Mouse (Mus musculus) heart, postnatal 0 days (tissue): Measurements from ENCODE around the gene Il1f5. TPM values are rescaled to one million over a fixed set of nuclear protein-coding genes. Genes with fewer than 3 reads are reported as not detected.

ENCODE experiments used
- ATAC-seq: fragments of 200-750 bp; cut with Nextera tagmentation; 2 replicates; pipeline ENCODE4 v1.8.0; 2017; ENCODE audit warnings: low read depth, moderate number of reproducible peaks, moderate library complexity; ENCODE audit not compliant: insufficient read depth
- DNase-seq: peaks from one replicate; pipeline ENCODE4 v3.0.0-alpha.2; 2016; ENCODE audit warnings: low spot score
- H3K27ac ChIP-seq: fragments of 300-500 bp; sonication (generic); 2 replicates; pipeline ENCODE4 v1.5.1; 2014; ENCODE audit warnings: low read depth, mild to moderate bottlenecking
- H3K27me3 ChIP-seq: fragments of 300-500 bp; sonication (generic); 2 replicates; pipeline ENCODE4 v1.6.1; 2014; ENCODE audit warnings: low read length, mixed read lengths; ENCODE audit not compliant: control insufficient read depth, insufficient read depth
- H3K36me3 ChIP-seq: fragments of 300-500 bp; sonication (generic); replicated peaks from 2 replicates; pipeline ENCODE4 v1.6.1; 2014; ENCODE audit warnings: low read length, mixed read lengths; ENCODE audit not compliant: control insufficient read depth, insufficient read depth
- H3K4me1 ChIP-seq: fragments of 300-500 bp; sonication (generic); 2 replicates; pipeline ENCODE4 v1.6.1; 2014; ENCODE audit warnings: antibody characterized with exemption; ENCODE audit not compliant: control insufficient read depth, insufficient read depth
- H3K4me2 ChIP-seq: fragments of 300-500 bp; sonication (generic); 2 replicates; pipeline ENCODE4 v1.6.1; 2014; ENCODE audit warnings: low read depth, mild to moderate bottlenecking, low read length, moderate library complexity
- H3K4me3 ChIP-seq: fragments of 300-500 bp; sonication (generic); 2 replicates; pipeline ENCODE4 v1.5.1; 2014; ENCODE audit warnings: low read depth, low read length
- H3K9ac ChIP-seq: fragments of 300-500 bp; sonication (generic); replicated peaks from 2 replicates; pipeline ENCODE4 v1.6.1; 2014; ENCODE audit warnings: low read depth, low read length, mixed read lengths
- H3K9me3 ChIP-seq: fragments of 300-500 bp; sonication (generic); replicated peaks from 2 replicates; pipeline ENCODE4 v1.6.1; 2016; ENCODE audit warnings: low read length; ENCODE audit not compliant: control insufficient read depth
- CTCF ChIP-seq: IDR thresholded peaks from 2 replicates; pipeline ENCODE4 v1.5.1; 2016; ENCODE audit warnings: antibody characterized with exemption, control low read depth, low read depth
- EP300 ChIP-seq: IDR thresholded peaks from 2 replicates; pipeline ENCODE4 v1.6.1; 2016; ENCODE audit warnings: antibody characterized with exemption, low read depth
- WGBS: fragments of 180-500 bp; shearing (Covaris S2); extraction: QIAGEN DNeasy Blood & Tissue Kit; methylation state at CpG from one replicate; pipeline ENCODE4 v1.1.7; 2014; 5-methylcytosine and 5-hydroxymethylcytosine counted together
- polyA plus RNA-seq: library from polyadenylated mRNA; unstranded; fragments of >200 nt; fragmentation: Nextera tagmentation; extraction: Ambion mirVana; gene quantifications from 2 replicates; pipeline ENCODE4 v1.2.1, GENCODE M21; 2015
- total RNA-seq: library from RNA; depleted of rRNA; stranded (reverse); fragments of >200 nt; gene quantifications from 2 replicates; pipeline ENCODE4 v1.2.3, GENCODE M21; 2014; ENCODE audit warnings: low replicate concordance; rRNA removed

The Il1f5 gene
- total and polyA plus RNA-seq, 2 experiments from 2014 or later, result not detected

DNA sequence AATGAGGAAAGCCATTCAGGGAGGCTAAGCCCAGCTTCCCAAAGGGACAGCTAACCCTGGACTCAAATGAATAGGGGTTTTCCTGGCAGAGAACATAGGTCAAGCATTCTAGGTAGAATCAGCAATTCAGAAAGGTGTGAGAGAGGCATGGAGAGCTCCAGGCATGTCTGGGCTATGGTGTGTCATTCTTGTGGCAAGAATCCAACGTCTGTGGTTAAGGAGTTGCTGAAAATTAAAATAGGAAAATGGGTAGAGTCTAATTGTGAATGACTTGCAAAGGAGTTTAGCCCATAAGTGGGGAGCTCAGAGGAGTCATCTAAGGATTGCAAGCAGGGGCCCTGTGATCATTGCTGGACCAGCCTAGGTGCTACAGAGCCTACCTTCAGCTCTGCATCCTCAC lies 17.9 kb downstream of the Il1f5 start:
- no peaks in the 10 kb centered on the region for H3K27me3 ChIP-seq
- ATAC-seq (no peak), DNase-seq (no peak)
- H3K9ac ChIP-seq, result no peak overlapping the region
- TF ChIP-seq EP300 (no peak), CTCF (no peak)
- H3K9me3 ChIP-seq, result no peaks in the 10 kb centered on the region
- H3K4me2 ChIP-seq, result no peak overlapping the region
- no peak overlapping the region for H3K27ac ChIP-seq
- WGBS, result 9% methylated on average over 1 of the region's 1 CpGs
- no peaks in the 10 kb centered on the region for H3K4me1 ChIP-seq
- no peaks in the 10 kb centered on the region for H3K36me3 ChIP-seq
- no peak overlapping the region for H3K4me3 ChIP-seq

GRCm38 (mm10) chr2:24296837-24297236 lies 20.1 kb downstream of the Il1f5 start:
- Histone ChIP-seq H3K4me3 (no peak overlapping the region), H3K27ac (no peak overlapping the region), H3K9ac (no peak overlapping the region), H3K36me3 (no peaks in the 10 kb centered on the region), H3K9me3 (no peaks in the 10 kb centered on the region), H3K4me1 (no peaks in the 10 kb centered on the region), H3K27me3 (no peaks in the 10 kb centered on the region), H3K4me2 (no peak overlapping the region)
- TF ChIP-seq CTCF, result peak; percentile 80
- TF ChIP-seq EP300, result no peak
- ATAC-seq, result no peak
- WGBS, result 4% methylated on average over 3 of the region's 3 CpGs
- no peak for DNase-seq

DNA sequence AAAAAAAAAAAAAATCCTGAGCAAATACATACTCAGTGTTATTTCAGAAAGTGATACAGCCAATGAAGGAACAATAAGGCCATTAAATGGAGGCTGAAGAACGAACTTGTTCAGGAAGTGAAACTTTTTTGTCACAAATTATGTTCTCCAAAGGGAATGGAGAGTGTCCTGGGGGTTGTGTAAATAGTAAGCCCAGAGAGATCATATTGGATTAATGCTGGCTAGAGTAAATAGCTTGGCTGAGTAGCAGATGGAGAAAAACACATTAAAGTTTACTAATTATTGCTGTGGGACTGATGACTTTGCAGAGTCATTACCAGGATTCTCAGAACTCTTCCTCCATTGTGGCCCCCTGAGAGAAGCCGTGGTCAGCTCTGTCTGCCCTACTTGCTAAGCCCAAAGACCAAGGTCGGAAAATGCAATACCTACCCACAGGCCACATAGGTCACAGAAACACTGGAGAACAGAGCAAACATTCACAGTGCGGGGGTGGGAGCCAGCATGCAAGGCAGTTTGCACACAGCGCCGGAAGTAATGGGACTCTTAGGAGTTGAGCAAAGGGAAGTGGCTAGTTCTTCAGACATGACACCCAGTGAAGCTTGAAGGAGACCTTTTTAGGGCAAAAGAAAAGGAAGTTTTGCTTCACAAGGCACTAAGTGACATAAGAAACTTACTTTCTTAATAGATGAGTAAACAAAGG lies 34.7 kb downstream of the Il1f5 start:
- no peaks in the 10 kb centered on the region for H3K9me3 ChIP-seq
- DNase-seq (no peak), ATAC-seq (no peak)
- TF ChIP-seq CTCF (no peak), EP300 (no peak)
- H3K27ac ChIP-seq, result no peak overlapping the region
- no peaks in the 10 kb centered on the region for H3K27me3 ChIP-seq
- 63% methylated on average over 6 of the region's 6 CpGs for WGBS
- no peak overlapping the region for H3K4me3 ChIP-seq
- H3K4me1 ChIP-seq, result no peaks in the 10 kb centered on the region
- H3K9ac ChIP-seq, result no peak overlapping the region
- H3K4me2 ChIP-seq, result no peak overlapping the region
- H3K36me3 ChIP-seq, result no peaks in the 10 kb centered on the region

- Histone ChIP-seq H3K9ac (no peak overlapping the region), H3K27ac (no peak overlapping the region), H3K36me3 (no peaks in the 10 kb centered on the region), H3K4me1 (no peaks in the 10 kb centered on the region), H3K27me3 (no peaks in the 10 kb centered on the region), H3K4me2 (no peak overlapping the region), H3K9me3 (no peaks in the 10 kb centered on the region), H3K4me3 (no peak overlapping the region)
- WGBS, result 62% methylated on average over 1 of the region's 1 CpGs
- DNase-seq, result no peak
- no peak for TF ChIP-seq EP300
- TF ChIP-seq CTCF, result no peak
- no peak for ATAC-seq
These were observed 40.2 kb downstream of the Il1f5 start for GRCm38 (mm10) chr2:24316919-24317318.

DNA sequence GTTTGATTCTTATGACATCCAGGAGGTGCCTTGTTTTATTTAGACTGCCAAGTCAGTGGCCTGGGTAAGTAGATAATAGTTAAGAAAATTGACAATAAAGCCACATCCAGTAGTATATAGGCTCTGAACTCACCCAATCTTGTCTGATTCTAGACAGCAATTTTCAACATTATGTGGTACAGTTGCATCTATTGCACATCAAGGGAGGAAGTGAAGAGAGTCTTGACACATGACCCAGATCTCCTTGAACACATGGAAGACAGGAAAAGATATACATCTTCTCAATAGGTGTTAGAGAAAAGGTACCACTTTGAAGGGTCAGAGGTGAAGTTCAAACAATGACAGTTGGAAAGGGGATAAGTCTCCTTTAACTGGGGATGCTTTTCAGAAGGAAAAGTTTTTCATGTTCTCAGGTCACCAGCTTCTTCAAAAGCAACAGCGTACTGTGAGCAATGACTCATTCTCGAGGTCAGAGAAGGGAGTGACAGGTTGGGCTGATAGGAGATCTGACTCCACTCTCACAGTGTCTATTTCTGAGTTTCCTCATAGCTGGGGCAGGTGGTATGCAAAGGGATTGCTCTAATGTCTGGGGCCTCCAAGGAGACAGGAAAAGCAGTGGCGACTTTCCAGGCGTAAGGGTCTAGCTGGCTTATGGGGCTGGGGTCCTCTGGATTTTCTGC lies 41.3 kb downstream of the Il1f5 start:
- no peaks in the 10 kb centered on the region for H3K27me3 ChIP-seq
- no peak overlapping the region for H3K4me2 ChIP-seq
- no peaks in the 10 kb centered on the region for H3K9me3 ChIP-seq
- no peaks in the 10 kb centered on the region for H3K36me3 ChIP-seq
- H3K4me1 ChIP-seq, result no peaks in the 10 kb centered on the region
- no peak overlapping the region for H3K27ac ChIP-seq
- 43% methylated on average over 4 of the region's 4 CpGs for WGBS
- no peak for TF ChIP-seq CTCF
- TF ChIP-seq EP300, result no peak
- H3K9ac ChIP-seq, result no peak overlapping the region
- DNase-seq, result no peak
- no peak overlapping the region for H3K4me3 ChIP-seq
- ATAC-seq, result no peak

Other genes starting within 250 kb of the Il1f5 start
- 2.2 and 7.1 TPM in 2 replicates for gene Hnmt, start 227.6 kb upstream of the Il1f5 start, total RNA-seq
- 8.2 and 9.9 TPM in 2 replicates for gene Hnmt, start 227.6 kb upstream of the Il1f5 start, polyA plus RNA-seq
- not detected in 2 replicates for gene Tbpl2, start 180.4 kb upstream of the Il1f5 start, total RNA-seq
- gene Tbpl2, start 180.4 kb upstream of the Il1f5 start, polyA plus RNA-seq, result not detected in 2 replicates
- gene Il1f8, start 123.8 kb upstream of the Il1f5 start, total RNA-seq, result not detected in 2 replicates
- gene Il1f8, start 123.8 kb upstream of the Il1f5 start, polyA plus RNA-seq, result not detected in 2 replicates
- gene Il1f9, start 90.5 kb upstream of the Il1f5 start, total RNA-seq, result not detected in 2 replicates
- gene Il1f9, start 90.5 kb upstream of the Il1f5 start, polyA plus RNA-seq, result 0.10 TPM in 1 of 2 replicates, not detected in the other
- gene Il1f6, start 61.5 kb upstream of the Il1f5 start, total RNA-seq, result not detected in 2 replicates
- gene Il1f6, start 61.5 kb upstream of the Il1f5 start, polyA plus RNA-seq, result not detected in 2 replicates
- gene Il1f10, start 14.2 kb downstream of the Il1f5 start, total RNA-seq, result not detected in 2 replicates
- gene Il1f10, start 14.2 kb downstream of the Il1f5 start, polyA plus RNA-seq, result not detected in 2 replicates
- gene Il1rn, start 59.9 kb downstream of the Il1f5 start, total RNA-seq, result 0.08 and 0.46 TPM in 2 replicates
- 0.19 and 0.51 TPM in 2 replicates for gene Il1rn, start 59.9 kb downstream of the Il1f5 start, polyA plus RNA-seq
- 0.99 and 1.2 TPM in 2 replicates for gene Psd4, start 90.6 kb downstream of the Il1f5 start, total RNA-seq
- gene Psd4, start 90.6 kb downstream of the Il1f5 start, polyA plus RNA-seq, result 0.68 and 0.77 TPM in 2 replicates
- gene Pax8, start 198.6 kb downstream of the Il1f5 start, total RNA-seq, result not detected in 2 replicates
- gene Pax8, start 198.6 kb downstream of the Il1f5 start, polyA plus RNA-seq, result not detected in 2 replicates